Mouse (Mus musculus): ENCODE data around the gene Vwa8.

DNA sequence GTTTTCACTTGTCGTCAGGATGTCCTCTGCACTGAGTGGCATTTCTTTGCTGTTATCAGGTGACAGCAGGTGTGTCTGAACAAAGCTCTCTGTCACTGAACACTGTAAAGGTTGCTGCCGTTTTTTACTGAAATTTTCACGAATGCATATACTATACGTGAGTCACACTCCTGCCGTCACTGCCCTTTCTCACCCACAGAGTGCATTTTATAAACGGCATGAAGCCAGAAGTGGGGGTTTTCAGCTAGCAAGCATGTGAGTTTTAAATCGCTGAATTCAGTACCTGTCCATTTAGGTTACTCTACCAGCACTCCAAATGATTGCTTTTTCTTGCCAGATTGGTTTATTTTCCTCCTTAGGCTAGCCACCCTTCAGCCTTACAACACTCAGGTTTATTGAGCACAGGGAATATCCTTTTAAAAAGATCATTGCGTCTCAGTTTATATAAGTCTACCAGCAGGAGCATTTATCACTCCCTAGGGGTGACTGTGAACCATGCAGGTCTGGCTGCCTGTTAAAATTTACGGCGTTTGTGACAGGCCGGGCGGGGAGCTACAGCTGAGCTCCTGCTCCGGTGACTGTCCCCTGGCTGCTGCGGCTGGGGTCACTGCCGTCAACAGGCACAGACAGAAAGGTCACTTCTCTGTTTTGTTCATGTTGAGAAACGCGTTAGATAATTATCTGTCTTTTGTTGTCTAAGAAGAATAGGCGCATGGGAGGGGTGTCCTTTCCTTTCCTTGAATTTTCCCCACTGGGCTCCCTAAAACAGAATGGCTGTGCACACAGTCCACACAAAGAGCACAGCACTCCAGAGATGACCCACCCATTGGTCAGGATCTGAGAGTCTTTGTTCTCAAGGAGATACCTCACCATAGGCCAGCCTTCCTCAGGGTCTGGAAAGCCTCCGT lies 291.3 kb downstream of the Vwa8 start:
- TF ChIP-seq POLR2A (IDR thresholded peaks at IDR 0.05; ENCODE audit: low read depth, low read length) (no peak), CTCF (IDR thresholded peaks at IDR 0.05; ENCODE audit: extremely low read depth, insufficient read length, insufficient replicate concordance, low read depth, low read length) (no peak)

Data from small intestine, adult 2 months (tissue).